Mouse (Mus musculus) midbrain, embryonic 15.5 days (tissue): Measurements from ENCODE around the gene Csrnp2. TPM values are rescaled to one million over a fixed set of nuclear protein-coding genes. Genes with fewer than 3 reads are reported as not detected.
"Not testable (repeated sequence)": the region's sequence is repeated elsewhere in the genome, so short reads cannot be mapped to it uniquely, and the experiment has no call there.

Experiments used
- ATAC-seq: fragments of 200-750 bp; cut with Nextera tagmentation; replicated peaks from 2 replicates; pipeline ENCODE4 v1.8.0; 2017; ENCODE audit warnings: moderate TSS enrichment
- H3K27ac ChIP-seq: fragments of 300-500 bp; sonication (generic); 2 replicates; pipeline ENCODE4 v1.5.1; 2015; ENCODE audit warnings: mild to moderate bottlenecking, inconsistent platforms
- H3K27me3 ChIP-seq: fragments of 300-500 bp; sonication (generic); replicated peaks from 2 replicates; pipeline ENCODE4 v1.6.1; 2015; ENCODE audit warnings: inconsistent platforms
- H3K36me3 ChIP-seq: fragments of 300-500 bp; sonication (generic); replicated peaks from 2 replicates; pipeline ENCODE4 v1.6.1; 2015; ENCODE audit warnings: inconsistent platforms
- H3K4me1 ChIP-seq: fragments of 300-500 bp; sonication (generic); 2 replicates; pipeline ENCODE4 v1.6.1; 2015; ENCODE audit warnings: inconsistent platforms
- H3K4me2 ChIP-seq: fragments of 300-500 bp; sonication (generic); 2 replicates; pipeline ENCODE4 v1.6.1; 2015; ENCODE audit warnings: inconsistent platforms, mild to moderate bottlenecking, moderate library complexity
- H3K4me3 ChIP-seq: fragments of 300-500 bp; sonication (generic); 2 replicates; pipeline ENCODE4 v1.5.1; 2015; ENCODE audit warnings: mild to moderate bottlenecking, inconsistent platforms
- H3K9ac ChIP-seq: fragments of 300-500 bp; sonication (generic); 2 replicates; pipeline ENCODE4 v1.6.1; 2015; ENCODE audit warnings: mild to moderate bottlenecking, inconsistent platforms
- H3K9me3 ChIP-seq: fragments of 300-500 bp; sonication (generic); 2 replicates; pipeline ENCODE4 v1.6.1; 2016; ENCODE audit warnings: inconsistent platforms
- WGBS: fragments of 180-500 bp; shearing (Covaris S2); methylation state at CpG from one replicate; pipeline ENCODE4 v1.1.7; 2015; ENCODE audit warnings: mixed read lengths; 5-methylcytosine and 5-hydroxymethylcytosine counted together
- polyA plus RNA-seq: library from polyadenylated mRNA; unstranded; fragments of >200 nt; fragmentation: Nextera tagmentation; extraction: Ambion mirVana; gene quantifications from 2 replicates; pipeline ENCODE4 v1.2.1, GENCODE M21; 2015

Gene Csrnp2
- polyA plus RNA-seq = 53.5 and 55.7 TPM in 2 replicates

DNA sequence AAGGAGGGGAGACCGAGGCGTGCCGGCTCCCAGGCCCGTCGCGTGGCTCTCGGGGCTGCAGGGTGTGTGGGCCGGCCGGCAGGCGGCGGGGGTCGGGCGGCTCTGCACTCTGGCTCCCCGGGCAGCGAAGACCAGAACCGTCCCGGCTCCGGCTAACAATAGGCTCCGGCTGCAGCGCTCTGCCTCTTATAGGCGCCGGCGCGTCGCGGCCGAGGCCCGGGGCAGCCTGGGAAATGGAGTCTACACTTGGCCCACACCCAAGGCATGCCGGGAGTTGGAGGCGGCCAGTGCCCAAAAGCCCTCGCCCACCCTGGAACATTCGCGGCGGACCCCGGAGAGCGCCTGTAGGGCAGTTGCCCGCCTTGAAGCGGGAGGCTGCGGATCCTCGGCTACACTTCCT lies at the start of gene Csrnp2:
Gene Csrnp2, minus strand, starts transcription at position 387 of the 400 bp plus-strand sequence.
- Histone ChIP-seq H3K9me3 (no peaks in the 10 kb centered on the region), H3K36me3 (no peaks in the 10 kb centered on the region), H3K4me2 (peak within 1 kb of the TSS; percentile 66), H3K9ac (peak within 1 kb of the TSS; percentile 99), H3K4me3 (peak within 1 kb of the TSS; percentile 97), H3K27ac (peak within 1 kb of the TSS; percentile 99), H3K4me1 (peaks cover 40% of the 10 kb centered on the region), H3K27me3 (no peaks in the 10 kb centered on the region)
- ATAC-seq = peak; percentile 98
- under 1% methylated on average over 38 of the region's 40 CpGs for WGBS

DNA sequence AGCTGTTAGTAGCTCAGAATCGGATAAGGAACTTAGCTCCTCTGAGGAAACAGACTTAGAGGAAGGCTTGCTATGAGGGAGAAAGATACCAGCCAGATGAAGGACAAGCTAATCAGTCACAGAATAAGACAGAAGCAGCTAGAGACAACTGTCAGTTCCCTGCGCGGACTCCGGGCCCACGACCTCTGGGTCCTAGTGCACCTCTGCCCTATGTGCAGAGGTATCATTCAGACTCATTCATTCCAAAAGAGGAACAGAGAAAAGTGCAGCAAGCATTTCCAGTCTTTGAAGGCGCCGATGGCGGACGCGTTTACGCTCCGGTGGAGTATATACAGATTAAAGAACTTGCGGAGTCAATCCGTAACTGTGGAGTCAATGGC lies 48.4 kb upstream of the Csrnp2 start:
- not testable (repeated sequence) for H3K9me3 ChIP-seq, H3K36me3 ChIP-seq, H3K4me3 ChIP-seq, H3K27ac ChIP-seq, H3K27me3 ChIP-seq, H3K4me1 ChIP-seq, H3K4me2 ChIP-seq, H3K9ac ChIP-seq, ATAC-seq
- WGBS = 94% methylated on average over 14 of the region's 14 CpGs

- not testable (repeated sequence) for H3K9ac ChIP-seq, H3K4me1 ChIP-seq, H3K36me3 ChIP-seq, H3K9me3 ChIP-seq, H3K27ac ChIP-seq, H3K4me2 ChIP-seq, ATAC-seq, H3K27me3 ChIP-seq, H3K4me3 ChIP-seq
- 97% methylated on average over 28 of the region's 28 CpGs for WGBS
These were observed 47.8 kb upstream of the Csrnp2 start for GRCm38 (mm10) chr15:100542876-100543650.

- Histone ChIP-seq H3K4me3 (no peak overlapping the region), H3K36me3 (no peaks in the 10 kb centered on the region), H3K9me3 (no peaks in the 10 kb centered on the region), H3K4me1 (no peaks in the 10 kb centered on the region), H3K27me3 (no peaks in the 10 kb centered on the region), H3K9ac (no peak overlapping the region), H3K4me2 (no peak overlapping the region), H3K27ac (no peak overlapping the region)
- 96% methylated on average over 4 of the region's 4 CpGs for WGBS
- ATAC-seq = no peak
These were observed 46.1 kb upstream of the Csrnp2 start for GRCm38 (mm10) chr15:100541426-100541825.

DNA sequence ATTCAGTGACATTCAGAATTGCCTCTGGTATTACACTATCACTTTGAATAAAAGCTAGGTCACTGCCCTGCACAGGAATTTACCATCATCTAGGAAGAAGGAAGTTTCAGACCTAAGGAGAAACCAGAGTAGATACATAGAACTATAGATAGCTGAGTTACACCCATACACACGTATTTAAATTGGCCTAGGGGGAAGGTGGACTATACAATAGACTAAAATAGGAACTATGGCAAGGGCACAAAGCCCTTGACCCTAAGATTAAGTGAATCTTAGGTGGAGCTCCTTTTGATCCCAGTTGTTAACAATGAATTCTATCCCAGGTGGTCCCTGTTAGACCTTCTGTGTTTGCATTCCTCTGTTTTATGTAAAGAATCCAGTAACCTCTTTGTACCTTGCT lies 45.7 kb upstream of the Csrnp2 start:
- 84% methylated on average over 1 of the region's 1 CpGs for WGBS
- not testable (repeated sequence) for H3K4me2 ChIP-seq, H3K36me3 ChIP-seq, ATAC-seq, H3K9ac ChIP-seq, H3K4me1 ChIP-seq, H3K27ac ChIP-seq, H3K9me3 ChIP-seq, H3K27me3 ChIP-seq, H3K4me3 ChIP-seq

- no peak overlapping the region for H3K4me3 ChIP-seq
- H3K27me3 ChIP-seq = no peaks in the 10 kb centered on the region
- no peak overlapping the region for H3K4me2 ChIP-seq
- no peak overlapping the region for H3K27ac ChIP-seq
- H3K36me3 ChIP-seq = 0 out of 2 replicates have a peak, but pooled peaks cover 3% of the 10 kb centered on the region
- WGBS = 93% methylated on average over 9 of the region's 9 CpGs
- H3K4me1 ChIP-seq = no peaks in the 10 kb centered on the region
- no peaks in the 10 kb centered on the region for H3K9me3 ChIP-seq
- H3K9ac ChIP-seq = no peak overlapping the region
- ATAC-seq = no peak
These were observed 44.1 kb upstream of the Csrnp2 start for GRCm38 (mm10) chr15:100539411-100539810.

DNA sequence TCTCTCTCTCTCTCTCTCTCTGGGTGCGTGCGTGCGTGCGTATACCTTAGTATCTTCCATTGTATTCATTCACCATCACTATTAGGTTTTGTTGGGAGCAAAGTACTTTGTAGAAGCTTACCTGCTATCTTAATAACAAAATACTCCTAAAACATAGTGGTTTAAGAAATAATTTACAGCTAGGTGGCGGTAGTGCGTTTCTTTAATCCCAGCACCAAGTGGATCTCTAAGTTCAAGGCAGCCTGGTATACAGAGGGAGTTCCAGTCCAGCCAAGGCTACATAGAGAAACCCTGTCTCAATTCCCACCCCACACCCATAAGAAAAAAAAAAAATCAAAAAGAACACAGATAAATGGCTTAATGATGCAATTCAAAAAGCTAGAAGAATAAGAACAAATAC lies 42.6 kb upstream of the Csrnp2 start:
- no peak for ATAC-seq
- H3K36me3 ChIP-seq = 0 out of 2 replicates have a peak, but pooled peaks cover 3% of the 10 kb centered on the region
- WGBS = 82% methylated on average over 6 of the region's 6 CpGs

DNA sequence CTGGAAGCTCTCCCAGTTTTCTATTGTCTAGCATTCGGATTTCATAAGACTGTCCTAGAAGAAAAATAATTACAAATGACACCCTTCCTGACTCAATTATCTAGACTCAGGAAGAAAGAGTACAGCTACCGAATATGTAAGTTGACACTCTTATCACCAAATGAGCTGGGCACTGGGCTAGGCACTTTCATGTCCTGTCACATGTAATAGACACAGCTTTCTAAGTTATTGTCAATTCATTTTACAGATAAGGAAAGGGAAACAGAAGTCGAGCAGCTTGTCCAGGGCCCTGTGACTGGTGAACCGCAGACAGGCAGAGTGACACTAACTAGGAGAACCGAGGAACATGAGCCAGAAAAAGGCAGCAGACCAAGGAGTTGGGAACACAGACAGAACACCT lies 32.6 kb upstream of the Csrnp2 start:
- no peak overlapping the region for H3K27ac ChIP-seq
- ATAC-seq = no peak
- 90% methylated on average over 5 of the region's 5 CpGs for WGBS
- H3K4me2 ChIP-seq = no peak overlapping the region
- H3K4me3 ChIP-seq = no peak overlapping the region
- no peaks in the 10 kb centered on the region for H3K27me3 ChIP-seq
- H3K4me1 ChIP-seq = no peaks in the 10 kb centered on the region
- H3K36me3 ChIP-seq = peaks cover 8% of the 10 kb centered on the region; the same call in 1 of the 2 replicates
- H3K9me3 ChIP-seq = no peaks in the 10 kb centered on the region
- H3K9ac ChIP-seq = no peak overlapping the region

More for the DNA sequence above, 42.6 kb upstream of the Csrnp2 start:
- Histone ChIP-seq H3K4me2 (no peak overlapping the region), H3K9ac (no peak overlapping the region), H3K27ac (no peak overlapping the region), H3K9me3 (no peaks in the 10 kb centered on the region), H3K4me3 (no peak overlapping the region), H3K27me3 (no peaks in the 10 kb centered on the region), H3K4me1 (no peaks in the 10 kb centered on the region)

DNA sequence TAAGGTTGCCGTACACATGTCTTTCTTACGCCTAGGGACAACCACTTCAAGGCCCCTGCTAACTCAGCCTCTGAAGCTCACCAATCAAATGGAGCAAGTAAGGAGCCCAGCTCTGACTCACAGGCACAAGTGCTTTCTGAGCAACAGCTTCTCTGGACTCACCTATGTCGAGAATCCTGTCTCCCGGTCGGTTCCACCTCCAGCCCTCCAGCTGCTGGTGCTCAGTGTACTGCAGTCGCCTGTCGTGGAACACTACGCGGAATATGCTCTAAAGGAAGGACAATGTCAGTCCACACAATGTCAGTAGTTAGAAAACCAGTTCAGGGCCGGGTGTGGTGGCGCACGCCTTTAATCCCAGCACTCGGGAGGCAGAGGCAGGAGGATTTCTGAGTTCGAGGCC lies 30.1 kb upstream of the Csrnp2 start:
- Histone ChIP-seq H3K4me2 (no peak overlapping the region), H3K36me3 (peaks cover 8% of the 10 kb centered on the region; the same call in 1 of the 2 replicates), H3K9me3 (no peaks in the 10 kb centered on the region), H3K27ac (no peak overlapping the region), H3K27me3 (no peaks in the 10 kb centered on the region), H3K4me1 (no peaks in the 10 kb centered on the region), H3K9ac (no peak overlapping the region), H3K4me3 (no peak overlapping the region)
- no peak for ATAC-seq
- 95% methylated on average over 14 of the region's 14 CpGs for WGBS

DNA sequence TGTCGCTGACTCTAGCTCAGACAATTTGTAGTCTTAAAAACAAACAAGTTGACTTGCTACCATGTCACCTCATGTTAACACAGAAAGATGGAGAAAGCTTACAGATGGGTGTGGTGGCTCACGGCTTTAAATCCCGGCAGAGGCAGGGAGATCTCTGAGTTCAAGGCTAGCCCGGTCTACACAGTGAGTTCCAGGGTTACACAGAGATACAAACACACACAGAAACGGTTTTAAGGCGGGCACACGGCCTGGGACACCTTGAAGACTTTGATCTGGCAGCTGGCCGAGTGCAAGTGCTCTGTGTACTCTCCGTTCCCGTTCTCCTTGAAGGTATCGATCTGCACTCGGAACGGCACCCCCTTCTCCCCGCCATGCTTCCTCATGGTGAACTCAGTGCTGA lies 25.0 kb upstream of the Csrnp2 start:
- Histone ChIP-seq H3K9me3 (no peaks in the 10 kb centered on the region), H3K27ac (no peak overlapping the region), H3K4me3 (no peak overlapping the region), H3K9ac (no peak overlapping the region), H3K4me1 (no peaks in the 10 kb centered on the region), H3K27me3 (no peaks in the 10 kb centered on the region), H3K4me2 (no peak overlapping the region), H3K36me3 (peaks cover 30% of the 10 kb centered on the region)
- WGBS = 93% methylated on average over 14 of the region's 14 CpGs
- no peak for ATAC-seq

GRCm38 (mm10) chr15:100515121-100515520 lies 19.8 kb upstream of the Csrnp2 start:
- H3K9ac ChIP-seq = no peak overlapping the region
- H3K36me3 ChIP-seq = peaks cover 58% of the 10 kb centered on the region
- H3K9me3 ChIP-seq = no peaks in the 10 kb centered on the region
- H3K27ac ChIP-seq = no peak overlapping the region
- ATAC-seq = no peak
- no peaks in the 10 kb centered on the region for H3K4me1 ChIP-seq
- no peak overlapping the region for H3K4me2 ChIP-seq
- 83% methylated on average over 2 of the region's 2 CpGs for WGBS
- no peaks in the 10 kb centered on the region for H3K27me3 ChIP-seq
- H3K4me3 ChIP-seq = no peak overlapping the region

- Histone ChIP-seq H3K27me3 (no peaks in the 10 kb centered on the region), H3K9ac (no peak overlapping the region), H3K4me1 (no peaks in the 10 kb centered on the region), H3K4me2 (no peak overlapping the region), H3K27ac (no peak overlapping the region), H3K9me3 (no peaks in the 10 kb centered on the region), H3K4me3 (no peak overlapping the region), H3K36me3 (peaks cover 51% of the 10 kb centered on the region)
- ATAC-seq = no peak
- WGBS = 93% methylated on average over 4 of the region's 4 CpGs
These were observed 18.1 kb upstream of the Csrnp2 start for GRCm38 (mm10) chr15:100513387-100513786.

GRCm38 (mm10) chr15:100510072-100510471 lies 14.8 kb upstream of the Csrnp2 start:
- peaks cover 59% of the 10 kb centered on the region for H3K36me3 ChIP-seq
- no peaks in the 10 kb centered on the region for H3K27me3 ChIP-seq
- no peaks in the 10 kb centered on the region for H3K9me3 ChIP-seq
- H3K4me1 ChIP-seq = no peaks in the 10 kb centered on the region
- no peak overlapping the region for H3K9ac ChIP-seq
- no peak overlapping the region for H3K4me3 ChIP-seq
- no peak for ATAC-seq
- no peak overlapping the region for H3K4me2 ChIP-seq
- WGBS = 93% methylated on average over 11 of the region's 11 CpGs
- no peak overlapping the region for H3K27ac ChIP-seq
